Mouse (Mus musculus) intestine, embryonic 14.5 days (tissue): ENCODE data around the gene Xxylt1. TPM values are rescaled to one million over a fixed set of nuclear protein-coding genes. Genes with fewer than 3 reads are reported as not detected.

Experiments used
- ATAC-seq: fragments of 200-750 bp; cut with Nextera tagmentation; replicated peaks from 2 replicates; pipeline ENCODE4 v1.8.0; 2017; ENCODE audit warnings: low read depth, moderate number of reproducible peaks, moderate TSS enrichment, moderate library complexity; ENCODE audit not compliant: low FRiP score, low TSS enrichment
- DNase-seq: peaks from one replicate; pipeline ENCODE4 v3.0.0-alpha.2; 2018; ENCODE audit warnings: low spot score
- H3K27ac ChIP-seq: fragments of 300-500 bp; sonication (generic); 2 replicates; pipeline ENCODE4 v1.5.1; 2014; ENCODE audit warnings: low read depth, mild to moderate bottlenecking, control low read depth
- H3K27me3 ChIP-seq: fragments of 300-500 bp; sonication (generic); replicated peaks from 2 replicates; pipeline ENCODE4 v1.6.1; 2014; ENCODE audit warnings: low read length, control low read depth; ENCODE audit not compliant: control insufficient read depth, insufficient read depth
- H3K36me3 ChIP-seq: fragments of 300-500 bp; sonication (generic); 2 replicates; pipeline ENCODE4 v1.6.1; 2014; ENCODE audit warnings: low read length, control low read depth; ENCODE audit not compliant: control insufficient read depth, insufficient read depth
- H3K4me1 ChIP-seq: fragments of 300-500 bp; sonication (generic); replicated peaks from 2 replicates; pipeline ENCODE4 v1.6.1; 2014; ENCODE audit warnings: low read length, control low read depth, mixed read lengths; ENCODE audit not compliant: control insufficient read depth, insufficient read depth
- H3K4me2 ChIP-seq: fragments of 300-500 bp; sonication (generic); 2 replicates; pipeline ENCODE4 v1.6.1; 2014; ENCODE audit warnings: low read length
- H3K4me3 ChIP-seq: fragments of 300-500 bp; sonication (generic); 2 replicates; pipeline ENCODE4 v1.5.1; 2014; ENCODE audit warnings: low read depth, low read length, control low read depth, mixed read lengths
- H3K9ac ChIP-seq: fragments of 300-500 bp; sonication (generic); 2 replicates; pipeline ENCODE4 v1.6.1; 2014; ENCODE audit warnings: mild to moderate bottlenecking, low read length
- H3K9me3 ChIP-seq: fragments of 300-500 bp; sonication (generic); 2 replicates; pipeline ENCODE4 v1.6.1; 2016; ENCODE audit warnings: low read length, control low read depth; ENCODE audit not compliant: control insufficient read depth
- WGBS: fragments of 180-500 bp; shearing (Covaris S2); extraction: QIAGEN DNeasy Blood & Tissue Kit; methylation state at CpG from one replicate; pipeline ENCODE4 v1.1.7; 2014; 5-methylcytosine and 5-hydroxymethylcytosine counted together
- polyA plus RNA-seq: library from polyadenylated mRNA; unstranded; fragments of >200 nt; fragmentation: Nextera tagmentation; extraction: Ambion mirVana; gene quantifications from 2 replicates; pipeline ENCODE4 v1.2.1, GENCODE M21; 2014

Xxylt1 gene
- polyA plus RNA-seq, 1 experiment from 2014 or later, result 20.4 TPM

- Histone ChIP-seq H3K27ac (no peak overlapping the region), H3K9ac (no peak overlapping the region), H3K9me3 (0 out of 2 replicates have a peak, but pooled peaks cover 5% of the 10 kb centered on the region), H3K4me2 (no peak overlapping the region), H3K4me3 (no peak overlapping the region), H3K27me3 (no peaks in the 10 kb centered on the region), H3K36me3 (no peaks in the 10 kb centered on the region), H3K4me1 (peaks cover 16% of the 10 kb centered on the region)
- no peak for DNase-seq
- 50% methylated on average over 11 of the region's 11 CpGs for WGBS
- ATAC-seq, result no peak
These were observed 146.9 kb downstream of the Xxylt1 start for GRCm38 (mm10) chr16:30934205-30934780.

DNA sequence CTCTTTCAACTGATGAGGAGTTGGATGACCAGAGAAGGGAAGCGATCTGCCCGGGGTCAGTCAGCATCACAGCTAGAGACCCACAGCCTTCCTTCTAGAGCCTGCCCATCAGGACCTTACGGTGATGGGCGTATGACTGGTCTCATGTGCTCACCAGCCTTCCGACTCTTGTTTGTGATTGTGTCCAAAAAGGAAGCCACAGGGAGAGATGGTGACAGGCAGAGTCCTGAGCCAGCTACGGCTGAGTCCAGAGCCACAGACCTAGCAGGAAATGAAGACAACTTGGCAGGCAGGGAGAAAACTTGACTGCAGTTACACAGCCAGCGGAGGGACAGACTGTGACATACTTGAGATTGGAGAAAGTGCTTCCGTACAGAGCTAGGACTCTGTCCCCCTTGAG lies 147.9 kb downstream of the Xxylt1 start:
- DNase-seq (no peak), ATAC-seq (no peak)

GRCm38 (mm10) chr16:30932791-30933190 lies 148.4 kb downstream of the Xxylt1 start:
- H3K4me2 ChIP-seq, result no peak overlapping the region
- 0 out of 2 replicates have a peak, but pooled peaks cover 5% of the 10 kb centered on the region for H3K9me3 ChIP-seq
- no peaks in the 10 kb centered on the region for H3K36me3 ChIP-seq
- no peak for DNase-seq
- no peak overlapping the region for H3K9ac ChIP-seq
- H3K27me3 ChIP-seq, result no peaks in the 10 kb centered on the region
- no peak overlapping the region for H3K27ac ChIP-seq
- peaks cover 22% of the 10 kb centered on the region for H3K4me1 ChIP-seq
- no peak overlapping the region for H3K4me3 ChIP-seq
- no peak for ATAC-seq
- WGBS, result 72% methylated on average over 4 of the region's 4 CpGs

More for the DNA sequence above, 147.9 kb downstream of the Xxylt1 start:
- Histone ChIP-seq H3K4me1 (peaks cover 17% of the 10 kb centered on the region), H3K36me3 (no peaks in the 10 kb centered on the region), H3K4me2 (no peak overlapping the region), H3K4me3 (no peak overlapping the region), H3K9ac (no peak overlapping the region), H3K9me3 (0 out of 2 replicates have a peak, but pooled peaks cover 5% of the 10 kb centered on the region), H3K27ac (no peak overlapping the region), H3K27me3 (no peaks in the 10 kb centered on the region)
- WGBS, result 87% methylated on average over 8 of the region's 8 CpGs

- ATAC-seq (no peak), DNase-seq (no peak)
- 79% methylated on average over 5 of the region's 5 CpGs for WGBS
- no peak overlapping the region for H3K4me3 ChIP-seq
- no peak overlapping the region for H3K4me2 ChIP-seq
- no peak overlapping the region for H3K9ac ChIP-seq
- H3K9me3 ChIP-seq, result 0 out of 2 replicates have a peak, but pooled peaks cover 5% of the 10 kb centered on the region
- H3K4me1 ChIP-seq, result peaks cover 22% of the 10 kb centered on the region
- H3K27ac ChIP-seq, result no peak overlapping the region
- no peaks in the 10 kb centered on the region for H3K36me3 ChIP-seq
- no peaks in the 10 kb centered on the region for H3K27me3 ChIP-seq
These were observed 149.0 kb downstream of the Xxylt1 start for GRCm38 (mm10) chr16:30932196-30932595.

DNA sequence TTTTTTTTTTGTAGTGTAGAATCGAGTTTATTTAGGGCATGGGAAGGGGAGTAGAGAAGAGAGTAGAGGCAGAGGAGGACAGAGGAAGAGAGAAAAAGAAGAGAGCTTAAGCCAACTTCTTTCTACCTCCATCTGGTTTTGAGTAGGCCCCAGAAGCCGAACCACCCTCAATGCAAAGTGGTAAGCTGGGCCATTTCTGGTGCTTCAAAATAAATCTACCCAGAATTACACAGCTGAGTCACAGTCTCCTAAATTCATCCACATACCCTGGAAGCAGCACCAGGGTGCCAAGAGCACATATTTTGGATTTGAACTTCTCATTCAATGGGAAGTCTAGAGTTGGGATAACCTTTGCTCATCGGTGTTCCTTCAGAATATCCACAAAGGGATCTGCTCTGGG lies 152.1 kb downstream of the Xxylt1 start:
- H3K9ac ChIP-seq, result no peak overlapping the region
- no peak overlapping the region for H3K4me3 ChIP-seq
- ATAC-seq, result no peak
- H3K4me2 ChIP-seq, result no peak overlapping the region
- H3K36me3 ChIP-seq, result no peaks in the 10 kb centered on the region
- 94% methylated on average over 3 of the region's 3 CpGs for WGBS
- H3K27ac ChIP-seq, result no peak overlapping the region
- H3K4me1 ChIP-seq, result peaks cover 11% of the 10 kb centered on the region; the same call in 1 of the 2 replicates
- no peak for DNase-seq
- 0 out of 2 replicates have a peak, but pooled peaks cover 5% of the 10 kb centered on the region for H3K9me3 ChIP-seq
- H3K27me3 ChIP-seq, result no peaks in the 10 kb centered on the region

- Histone ChIP-seq H3K27ac (no peak overlapping the region), H3K9me3 (0 out of 2 replicates have a peak, but pooled peaks cover 5% of the 10 kb centered on the region), H3K9ac (no peak overlapping the region), H3K4me3 (no peak overlapping the region), H3K4me1 (peaks cover 10% of the 10 kb centered on the region; the same call in 1 of the 2 replicates), H3K4me2 (no peak overlapping the region), H3K27me3 (no peaks in the 10 kb centered on the region), H3K36me3 (no peaks in the 10 kb centered on the region)
- DNase-seq (no peak), ATAC-seq (no peak)
- WGBS, result 43% methylated on average over 8 of the region's 8 CpGs
These were observed 153.0 kb downstream of the Xxylt1 start for GRCm38 (mm10) chr16:30928076-30928750.

DNA sequence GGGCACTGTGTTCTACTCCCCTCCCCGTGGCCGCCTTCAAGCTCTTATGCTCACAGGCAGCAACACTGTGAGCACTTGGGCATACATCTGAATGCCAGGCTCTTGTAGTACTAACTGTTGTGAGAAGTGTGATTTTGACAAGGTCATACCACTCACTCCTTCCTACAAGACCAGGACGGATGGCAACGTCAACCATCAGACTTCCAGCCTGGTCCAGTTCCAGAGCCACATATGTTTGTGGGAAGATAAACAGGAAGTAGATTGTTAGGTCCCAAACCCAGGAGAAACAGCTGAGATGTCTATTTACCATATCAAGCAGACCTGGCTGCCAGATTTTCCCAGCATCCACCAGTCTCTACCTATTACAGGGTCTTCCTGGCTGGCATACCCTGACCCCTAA lies 155.7 kb downstream of the Xxylt1 start:
- Histone ChIP-seq H3K27ac (no peak overlapping the region), H3K9ac (no peak overlapping the region), H3K27me3 (no peaks in the 10 kb centered on the region), H3K4me1 (peaks cover 6% of the 10 kb centered on the region; the same call in 1 of the 2 replicates), H3K9me3 (peaks cover 7% of the 10 kb centered on the region; the same call in 1 of the 2 replicates), H3K4me3 (no peak overlapping the region), H3K4me2 (no peak overlapping the region), H3K36me3 (no peaks in the 10 kb centered on the region)
- 59% methylated on average over 4 of the region's 4 CpGs for WGBS
- DNase-seq (no peak), ATAC-seq (no peak)

GRCm38 (mm10) chr16:30923899-30924298 lies 157.3 kb downstream of the Xxylt1 start:
- DNase-seq (no peak), ATAC-seq (no peak)
- Histone ChIP-seq H3K27ac (no peak overlapping the region), H3K36me3 (no peaks in the 10 kb centered on the region), H3K9me3 (peaks cover 10% of the 10 kb centered on the region), H3K9ac (no peak overlapping the region), H3K4me2 (no peak overlapping the region), H3K4me3 (no peak overlapping the region), H3K27me3 (no peaks in the 10 kb centered on the region), H3K4me1 (peaks cover 6% of the 10 kb centered on the region; the same call in 1 of the 2 replicates)
- 73% methylated on average over 7 of the region's 7 CpGs for WGBS
